Mouse (Mus musculus) spleen, adult 2 months (tissue): Measurements from ENCODE around the gene Zc3h12d.

Experiments used
- CTCF ChIP-seq: fragments of 200-500 bp; IDR thresholded peaks from 2 replicates; pipeline ENCODE4 v1.5.1; 2011; ENCODE audit warnings: mild to moderate bottlenecking, inconsistent platforms; ENCODE audit not compliant: insufficient read depth, insufficient read length, insufficient replicate concordance; ENCODE audit errors: extremely low read depth
- POLR2A ChIP-seq: fragments of 200-500 bp; IDR thresholded peaks from 2 replicates; pipeline ENCODE4 v1.6.1; 2011; ENCODE audit warnings: low read depth, low read length, inconsistent platforms

DNA sequence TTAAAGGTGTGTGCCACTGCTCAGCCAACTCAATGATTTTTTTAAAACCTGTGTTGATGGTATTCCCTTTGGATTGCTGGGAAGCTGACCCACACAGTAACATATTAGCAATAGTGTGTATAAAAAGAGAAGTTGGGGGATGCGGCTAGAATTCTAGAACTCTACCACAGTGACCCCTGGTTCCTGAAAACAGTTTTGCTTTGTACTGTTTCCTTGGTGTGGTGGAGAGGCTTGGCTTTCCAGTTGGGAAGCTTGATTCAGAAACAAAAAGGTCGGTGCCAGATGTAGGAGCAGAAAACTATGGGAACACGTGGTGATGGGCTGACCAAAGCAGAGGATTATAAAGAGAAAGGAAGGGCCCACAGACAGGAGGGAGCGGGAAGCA lies 7.0 kb upstream of the Zc3h12d start:
- TF ChIP-seq CTCF: no peak
- no peak for TF ChIP-seq POLR2A
